In the genomic region with DNA sequence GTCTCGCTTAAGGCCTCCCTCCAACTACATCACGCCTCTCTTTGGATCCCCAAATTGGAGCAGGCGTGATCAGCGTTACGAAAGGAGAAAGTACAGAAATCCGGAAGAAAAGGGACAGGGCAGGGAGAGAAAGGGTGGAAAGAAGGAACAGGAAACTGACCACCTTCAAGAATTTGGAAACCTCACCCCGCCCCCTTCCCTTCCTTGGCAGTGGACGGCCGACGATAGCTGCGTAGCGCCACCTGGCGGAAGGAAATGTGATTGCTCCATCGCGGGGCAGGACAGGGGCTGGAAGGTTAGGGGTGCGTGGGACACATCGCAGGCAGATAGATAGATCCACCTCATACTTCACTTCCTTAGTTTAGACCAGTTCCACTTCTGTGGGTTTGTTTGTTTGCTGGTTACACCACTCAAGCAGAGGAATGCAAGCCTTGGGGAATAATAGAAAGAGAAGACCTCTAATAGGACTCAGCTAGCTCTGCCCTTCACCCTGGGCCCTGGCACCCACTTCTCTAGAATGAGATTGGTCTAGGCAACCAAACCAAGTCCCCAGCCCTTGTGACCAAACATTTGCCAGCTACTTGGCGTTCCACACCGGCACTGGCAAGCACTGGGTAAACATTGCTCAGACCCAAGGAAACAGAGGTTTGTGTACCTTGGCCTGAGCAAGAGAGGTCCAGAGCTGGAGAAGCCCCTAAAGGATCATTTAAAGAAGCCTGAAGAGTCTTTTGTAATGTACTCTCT, we compare ENCODE assay signal across 9 mouse cellular contexts. TPM values are rescaled to one million over a fixed set of nuclear protein-coding genes. Genes with fewer than 3 reads are reported as not detected.
DNase-seq lines count a peak whose midpoint lies in the region; ATAC-seq lines count a peak whose summit lies in the region.
"Had no signal": no experiment of that assay in that cellular context is flagged by ENCODE, and none has a peak within 500 bp of the region (broad histone marks: within the 10 kb centered on the region; RNA-seq: fewer than 3 reads in every experiment).

No protein-coding gene starts in this region.

- H3K27me3 ChIP-seq in forebrain, embryonic 12.5 days, result peaks cover 83% of the 10 kb centered on the region

- H3K9me3 ChIP-seq in forebrain, embryonic 12.5 days, result no peaks in the 10 kb centered on the region

- H3K4me3 ChIP-seq in brown adipose tissue, adult 24 weeks (ENCODE audit: insufficient read depth, low read depth, low read length), result peak overlapping the region; percentile 48
- H3K4me3 ChIP-seq in forebrain, embryonic 12.5 days (replicated peaks), result peak overlapping the region; percentile 3

- DNase-seq in Muller cell, postnatal 12 days (ENCODE audit: inconsistent ontology term), result peak; percentile 79
- DNase-seq in heart, postnatal 14 days, result peak; percentile 80 to 88
- peak; percentile 69 to 77 for DNase-seq in layer of hippocampus, postnatal 10 days (ENCODE audit: low spot score in 2 of 2)
- peak; percentile 84 to 90 for DNase-seq in lung, postnatal 4 days
- peak; percentile 60 for DNase-seq in retina, postnatal 7 days (ENCODE audit: low read depth, low spot score)

- H3K9ac ChIP-seq in forebrain, embryonic 12.5 days, result no peak overlapping the region

- peak; percentile 65; the same call in 1 of the 2 replicates for ATAC-seq in forebrain, embryonic 12.5 days (ENCODE audit: low FRiP score)
- ATAC-seq in inflammation-experienced regulatory T-cells, adult 6 months, result no peak

- 6% methylated on average over 14 of the region's 19 CpGs for WGBS in forebrain, embryonic 12.5 days

- H3K4me2 ChIP-seq in forebrain, embryonic 12.5 days, result peak overlapping the region; percentile 48

- 0 out of 2 replicates have a peak overlapping the region, but pooled peaks have one; percentile 45 for H3K27ac ChIP-seq in brown adipose tissue, adult 24 weeks (replicated peaks; ENCODE audit: low read depth, low read length)
- no peak overlapping the region for H3K27ac ChIP-seq in forebrain, embryonic 12.5 days

- peaks cover 5% of the 10 kb centered on the region; the same call in 1 of the 2 replicates for H3K4me1 ChIP-seq in brown adipose tissue, adult 24 weeks (ENCODE audit: control insufficient read depth, insufficient read depth, insufficient read length, low read length)
- peaks cover 21% of the 10 kb centered on the region for H3K4me1 ChIP-seq in forebrain, embryonic 12.5 days

- intact Hi-C loops in heart, postnatal 14 days (cut with DNase I), result loop anchor here (1.0 to 5.0 kb wide), 3 partner anchors 26 to 115 kb away; no protein-coding TSS in a partner anchor

- H3K36me3 ChIP-seq in forebrain, embryonic 12.5 days (replicated peaks), result no peaks in the 10 kb centered on the region

RNA-seq across cellular contexts. Expression of a gene that starts 4.0 kb away (rescaled TPM):
- polyA plus RNA-seq in brown adipose tissue, adult 24 weeks (2012; ENCODE audit: insufficient read depth, insufficient read length, missing spikeins), result 20.1 and 32.2 TPM in 2 replicates
- 18.3 and 21.9 TPM in 2 replicates for polyA plus RNA-seq in forebrain, embryonic 12.5 days (2016; fragmentation: Nextera tagmentation; extraction: Ambion mirVana)
- total RNA-seq in heart, postnatal 14 days (2021), result 100 to 1,000 TPM; 134 TPM
- 10 to 100 TPM; 48.5 to 49.4 TPM for total RNA-seq in layer of hippocampus, postnatal 10 days (2021)
- not detected for polyA plus RNA-seq in inflammation-experienced regulatory T-cells, adult 6 months (2017; shearing (Covaris generic))

RNA-seq across cellular contexts. Expression of a gene that starts 4.1 kb away (rescaled TPM):
- polyA plus RNA-seq in brown adipose tissue, adult 24 weeks (2012; ENCODE audit: insufficient read depth, insufficient read length, missing spikeins), result not detected in 2 replicates
- not detected in 2 replicates for polyA plus RNA-seq in forebrain, embryonic 12.5 days (2016; fragmentation: Nextera tagmentation; extraction: Ambion mirVana)
- not detected for total RNA-seq in heart, postnatal 14 days (2021)
- total RNA-seq in layer of hippocampus, postnatal 10 days (2021), result 1 to 10 TPM; 1.3 to 1.6 TPM
- not detected for polyA plus RNA-seq in inflammation-experienced regulatory T-cells, adult 6 months (2017; shearing (Covaris generic))
- polyA plus RNA-seq: gonadal fat pad, adult 2 months had no signal

RNA-seq across cellular contexts. Expression of a gene that starts 15.3 kb away (rescaled TPM):
- 9.2 and 10.0 TPM in 2 replicates for polyA plus RNA-seq in brown adipose tissue, adult 24 weeks (2012; ENCODE audit: insufficient read depth, insufficient read length, missing spikeins)
- polyA plus RNA-seq in forebrain, embryonic 12.5 days (2016; fragmentation: Nextera tagmentation; extraction: Ambion mirVana), result 25.5 and 26.9 TPM in 2 replicates
- 10 to 100 TPM; 20.2 to 21.6 TPM for total RNA-seq in heart, postnatal 14 days (2021)
- total RNA-seq in layer of hippocampus, postnatal 10 days (2021), result 10 to 100 TPM; 40.1 to 43.6 TPM
- 1 to 10 TPM; 4.1 to 5.8 (median 5.4) TPM for polyA plus RNA-seq in inflammation-experienced regulatory T-cells, adult 6 months (2017; shearing (Covaris generic))

RNA-seq across cellular contexts. Expression of a gene that starts 21.7 kb away (rescaled TPM):
- polyA plus RNA-seq in brown adipose tissue, adult 24 weeks (2012; ENCODE audit: insufficient read depth, insufficient read length, missing spikeins), result 3.4 and 7.7 TPM in 2 replicates
- polyA plus RNA-seq in forebrain, embryonic 12.5 days (2016; fragmentation: Nextera tagmentation; extraction: Ambion mirVana), result 14.5 and 18.8 TPM in 2 replicates
- total RNA-seq in heart, postnatal 14 days (2021), result 1 to 10 TPM; 2.1 to 4.1 TPM
- total RNA-seq in layer of hippocampus, postnatal 10 days (2021), result 1 to 10 TPM; 4.9 to 7.8 TPM
- 1 to 10 TPM; 2.0 to 4.8 (median 2.8) TPM for polyA plus RNA-seq in inflammation-experienced regulatory T-cells, adult 6 months (2017; shearing (Covaris generic))

RNA-seq across cellular contexts. Expression of a gene that starts 21.7 kb away (rescaled TPM):
- 67.6 and 69.2 TPM in 2 replicates for polyA plus RNA-seq in brown adipose tissue, adult 24 weeks (2012; ENCODE audit: insufficient read depth, insufficient read length, missing spikeins)
- polyA plus RNA-seq in forebrain, embryonic 12.5 days (2016; fragmentation: Nextera tagmentation; extraction: Ambion mirVana), result 78.4 and 89.3 TPM in 2 replicates
- 10 to 100 TPM; 76.7 to 88.2 TPM for total RNA-seq in heart, postnatal 14 days (2021)
- total RNA-seq in layer of hippocampus, postnatal 10 days (2021), result 100 to 1,000 TPM; 171 to 176 TPM
- polyA plus RNA-seq in inflammation-experienced regulatory T-cells, adult 6 months (2017; shearing (Covaris generic)), result 10 to 100 TPM; 17.0 to 17.7 (median 17.1) TPM

Comparison
In these comparisons a context has a peak if more than half of its experiments do, and no peak if none do; other contexts are left out.
1. RNA of a gene that starts 4.0 kb away (polyA plus RNA-seq): 18.3 to 21.9 TPM in forebrain, embryonic 12.5 days and 20.1 to 32.2 TPM in brown adipose tissue, adult 24 weeks; not detected in inflammation-experienced regulatory T-cells, adult 6 months; every median in the first group is over 10 times any median in the second.
2. Peak in every context shown above with its lines, with median percentiles within 50 percentile points of each other: DNase-seq.